Mouse (Mus musculus) ES-Bruce4 (cell line): ENCODE data around the gene Ccsap. TPM values are rescaled to one million over a fixed set of nuclear protein-coding genes. Genes with fewer than 3 reads are reported as not detected.

Experiments used
- H3K27ac ChIP-seq: 2 replicates; pipeline ENCODE4 v1.5.1; 2012; ENCODE audit warnings: low read length, inconsistent platforms; ENCODE audit not compliant: insufficient read depth
- H3K27me3 ChIP-seq: 2 replicates; pipeline ENCODE4 v1.6.1; 2012; ENCODE audit warnings: mild to moderate bottlenecking, low read length, inconsistent platforms; ENCODE audit not compliant: control insufficient read depth, poor library complexity, insufficient read depth, severe bottlenecking
- H3K36me3 ChIP-seq: 2 replicates; pipeline ENCODE4 v1.6.1; 2012; ENCODE audit warnings: inconsistent platforms, mild to moderate bottlenecking, low read length, moderate library complexity; ENCODE audit not compliant: control insufficient read depth, poor library complexity, insufficient read depth, severe bottlenecking
- H3K4me1 ChIP-seq: one replicate; pipeline ENCODE4 v1.8.1; 2011; ENCODE audit warnings: low read length; ENCODE audit not compliant: control insufficient read depth, insufficient read depth
- H3K4me3 ChIP-seq: 2 replicates; pipeline ENCODE4 v1.5.1; 2011; ENCODE audit warnings: low read depth, mild to moderate bottlenecking, low read length
- H3K9ac ChIP-seq: 2 replicates; pipeline ENCODE4 v1.6.1; 2012; ENCODE audit warnings: low read depth, mild to moderate bottlenecking, inconsistent platforms; ENCODE audit not compliant: poor library complexity, severe bottlenecking
- H3K9me3 ChIP-seq: replicated peaks from 2 replicates; pipeline ENCODE4 v1.6.1; 2012; ENCODE audit warnings: mild to moderate bottlenecking, low read length, inconsistent platforms; ENCODE audit not compliant: control insufficient read depth, poor library complexity, insufficient read depth, severe bottlenecking
- CTCF ChIP-seq: IDR thresholded peaks from one replicate; pipeline ENCODE4 v1.8.1; 2011; ENCODE audit warnings: low read depth, low read length
- EP300 ChIP-seq: IDR thresholded peaks from 2 replicates; pipeline ENCODE4 v1.6.1; 2011; ENCODE audit warnings: low read depth, low read length; ENCODE audit not compliant: insufficient read depth
- POLR2A ChIP-seq: IDR thresholded peaks from one replicate; pipeline ENCODE4 v1.8.1; 2011; ENCODE audit warnings: low read length; ENCODE audit not compliant: insufficient read depth
- polyA plus RNA-seq: library from polyadenylated mRNA; stranded (reverse); fragments of >200 nt; gene quantifications from 2 replicates; pipeline ENCODE4 v1.2.4, GENCODE M21; 2011; ENCODE audit warnings: low read depth; ENCODE audit not compliant: missing spikeins, insufficient read depth, insufficient read length

The Ccsap gene
- polyA plus RNA-seq, 1 experiment, result 6.6 TPM

GRCm38 (mm10) chr8:123896366-123896761 lies 36.4 kb upstream of the Ccsap start:
- no peaks in the 10 kb centered on the region for H3K9me3 ChIP-seq
- no peak for TF ChIP-seq CTCF
- no peak for TF ChIP-seq POLR2A
- peaks cover 9% of the 10 kb centered on the region for H3K36me3 ChIP-seq
- no peak overlapping the region for H3K9ac ChIP-seq
- H3K4me1 ChIP-seq, result no peaks in the 10 kb centered on the region
- H3K4me3 ChIP-seq, result no peak overlapping the region
- no peaks in the 10 kb centered on the region for H3K27me3 ChIP-seq
- no peak overlapping the region for H3K27ac ChIP-seq

- no peak overlapping the region for H3K9ac ChIP-seq
- no peak overlapping the region for H3K4me3 ChIP-seq
- no peaks in the 10 kb centered on the region for H3K4me1 ChIP-seq
- TF ChIP-seq POLR2A, result no peak
- TF ChIP-seq EP300, result no peak
- TF ChIP-seq CTCF, result no peak
- H3K9me3 ChIP-seq, result no peaks in the 10 kb centered on the region
- H3K27me3 ChIP-seq, result no peaks in the 10 kb centered on the region
- H3K36me3 ChIP-seq, result peaks cover 7% of the 10 kb centered on the region
- no peak overlapping the region for H3K27ac ChIP-seq
Observed at GRCm38 (mm10) chr8:123895680-123896365, 35.8 kb upstream of the Ccsap start.

GRCm38 (mm10) chr8:123895230-123895629 lies 35.2 kb upstream of the Ccsap start:
- peaks cover 3% of the 10 kb centered on the region for H3K36me3 ChIP-seq
- no peak overlapping the region for H3K4me3 ChIP-seq
- H3K9ac ChIP-seq, result no peak overlapping the region
- no peaks in the 10 kb centered on the region for H3K27me3 ChIP-seq
- TF ChIP-seq POLR2A, result no peak
- TF ChIP-seq CTCF, result no peak
- TF ChIP-seq EP300, result no peak
- no peaks in the 10 kb centered on the region for H3K9me3 ChIP-seq
- H3K4me1 ChIP-seq, result no peaks in the 10 kb centered on the region
- no peak overlapping the region for H3K27ac ChIP-seq

GRCm38 (mm10) chr8:123894502-123895097 lies 34.6 kb upstream of the Ccsap start, which contains the start of gene Acta1:
Gene Acta1 (minus strand): TSS chr8:123894751.
- no peaks in the 10 kb centered on the region for H3K9me3 ChIP-seq
- H3K27ac ChIP-seq, result no peak within 1 kb of the TSS
- H3K4me1 ChIP-seq, result no peaks in the 10 kb centered on the region
- TF ChIP-seq CTCF (no peak), POLR2A (no peak), EP300 (no peak)
- peaks cover 3% of the 10 kb centered on the region for H3K36me3 ChIP-seq
- H3K4me3 ChIP-seq, result no peak within 1 kb of the TSS
- no peaks in the 10 kb centered on the region for H3K27me3 ChIP-seq
- H3K9ac ChIP-seq, result no peak within 1 kb of the TSS

GRCm38 (mm10) chr8:123893413-123893812 lies 33.4 kb upstream of the Ccsap start:
- no peaks in the 10 kb centered on the region for H3K36me3 ChIP-seq
- H3K27me3 ChIP-seq, result no peaks in the 10 kb centered on the region
- no peaks in the 10 kb centered on the region for H3K9me3 ChIP-seq
- no peaks in the 10 kb centered on the region for H3K4me1 ChIP-seq
- H3K27ac ChIP-seq, result no peak overlapping the region
- H3K9ac ChIP-seq, result no peak overlapping the region
- TF ChIP-seq EP300 (no peak), POLR2A (no peak), CTCF (no peak)
- no peak overlapping the region for H3K4me3 ChIP-seq

- Histone ChIP-seq H3K36me3 (no peaks in the 10 kb centered on the region), H3K27ac (no peak overlapping the region), H3K9me3 (no peaks in the 10 kb centered on the region), H3K4me1 (no peaks in the 10 kb centered on the region), H3K27me3 (no peaks in the 10 kb centered on the region), H3K9ac (no peak overlapping the region), H3K4me3 (peak overlapping the region; percentile 19)
- TF ChIP-seq POLR2A, result no peak
- no peak for TF ChIP-seq EP300
- no peak for TF ChIP-seq CTCF
Observed at GRCm38 (mm10) chr8:123892586-123893155, 32.7 kb upstream of the Ccsap start.
